Mouse (Mus musculus): ENCODE data around the gene Kcna5.

Kcna5 gene

DNA sequence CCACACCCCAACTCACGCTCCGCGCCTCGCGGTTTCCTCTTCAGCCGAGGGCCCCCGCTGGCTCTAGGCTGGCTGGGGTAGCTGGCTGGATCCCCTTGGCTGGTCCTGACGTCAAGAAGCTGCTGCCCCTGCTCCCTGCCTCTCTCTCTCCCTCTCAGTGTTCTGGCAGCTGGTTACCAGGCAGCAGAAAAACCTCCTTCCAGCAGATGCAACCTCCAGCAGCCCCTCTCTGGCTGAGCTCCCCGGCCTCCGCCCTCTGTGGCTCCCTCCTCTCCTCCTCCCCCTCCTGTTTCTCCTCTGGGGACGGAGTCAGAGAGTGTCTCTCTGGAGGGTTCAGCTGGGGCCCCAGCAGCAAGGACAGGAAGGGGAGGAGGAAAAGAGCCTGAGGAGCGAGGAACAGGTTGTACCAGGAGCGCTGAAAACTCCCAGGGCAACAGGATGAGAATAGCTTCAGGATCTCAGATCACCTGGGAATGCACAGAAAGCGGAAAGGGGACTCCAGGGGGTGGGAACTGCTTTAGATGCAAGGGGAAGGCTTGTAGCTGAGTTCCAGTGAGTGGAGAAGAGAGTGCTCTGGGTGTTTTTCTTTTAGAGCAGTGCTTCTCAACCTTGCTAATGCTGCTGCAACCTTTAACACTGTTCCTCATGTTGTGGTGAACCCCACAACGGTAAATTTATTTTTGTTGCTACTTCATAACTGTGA is at the start of gene Kcna5:
Gene Kcna5 (minus strand): TSS at position 205 of the 703 bp plus-strand sequence.
- peak; percentile 10 for DNase-seq (ENCODE audit: low spot score)

- DNase-seq (ENCODE audit: low spot score): peak; percentile 8
Observed at GRCm38 (mm10) chr6:126583075-126583474, 47.9 kb upstream of the Kcna5 start.

- no peak for DNase-seq (ENCODE audit: low spot score)
Observed at GRCm38 (mm10) chr6:126581632-126582031, 46.4 kb upstream of the Kcna5 start.

DNA sequence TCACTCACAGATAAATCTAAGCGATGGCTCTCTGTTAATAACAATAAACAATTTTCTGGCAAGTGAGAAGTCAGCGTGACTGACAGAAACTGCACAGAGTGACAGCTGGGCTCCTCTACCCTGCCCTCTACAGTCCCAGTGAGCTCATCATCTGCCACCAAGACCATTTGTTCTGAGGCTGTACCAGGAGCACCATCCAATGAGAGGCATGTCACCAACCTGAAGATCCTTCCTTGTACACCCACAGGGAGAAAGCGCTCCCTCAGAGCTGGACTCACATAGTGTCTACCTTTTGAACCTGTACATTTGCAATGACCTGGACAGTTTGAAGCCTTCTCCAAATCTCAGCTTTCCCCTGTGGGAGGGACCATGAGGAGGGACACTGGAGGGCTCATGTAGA is 45.4 kb upstream of the Kcna5 start:
- no peak for DNase-seq (ENCODE audit: low spot score)

- no peak for DNase-seq (ENCODE audit: low spot score)
Observed at GRCm38 (mm10) chr6:126577415-126577814, 42.2 kb upstream of the Kcna5 start.

DNA sequence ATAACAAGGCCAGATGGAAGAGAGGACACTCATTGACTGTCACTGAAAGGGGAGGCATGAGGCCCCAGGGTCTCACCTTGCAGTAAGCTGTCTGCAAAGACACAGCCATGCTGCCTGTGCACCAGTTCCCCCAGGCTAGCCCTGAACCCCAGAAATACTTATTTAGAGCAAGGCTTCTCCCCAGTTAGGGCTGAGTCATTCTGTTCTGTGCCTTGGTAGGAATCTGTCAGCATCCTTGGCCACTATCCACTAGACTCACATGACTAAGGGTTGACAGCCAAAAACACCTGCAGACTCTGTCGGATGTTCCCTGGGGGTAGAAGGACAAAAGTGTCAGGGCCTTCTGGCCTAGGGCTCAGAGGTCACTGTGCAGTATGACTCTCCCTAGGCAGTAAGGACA is 41.4 kb upstream of the Kcna5 start:
- no peak for DNase-seq (ENCODE audit: low spot score)

DNA sequence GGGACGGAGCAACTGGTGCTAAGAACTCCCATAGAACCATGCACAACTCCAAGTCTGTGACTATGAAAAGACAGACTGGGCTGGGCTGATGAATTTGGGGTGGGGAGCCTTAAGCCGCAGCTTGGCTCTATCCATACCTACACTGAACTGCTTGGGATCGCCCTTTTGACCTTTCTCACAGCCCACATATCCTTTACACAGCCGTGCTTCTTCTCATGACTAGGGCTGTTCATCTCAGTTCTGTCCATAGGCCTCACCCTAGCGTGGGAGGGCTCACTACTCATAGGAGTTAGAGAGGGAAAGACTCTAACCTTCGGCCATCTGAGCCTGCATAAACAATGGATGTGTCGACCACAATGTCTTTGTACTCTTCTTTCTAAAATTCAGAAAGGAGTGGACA is 39.6 kb upstream of the Kcna5 start:
- no peak for DNase-seq (ENCODE audit: low spot score)

DNA sequence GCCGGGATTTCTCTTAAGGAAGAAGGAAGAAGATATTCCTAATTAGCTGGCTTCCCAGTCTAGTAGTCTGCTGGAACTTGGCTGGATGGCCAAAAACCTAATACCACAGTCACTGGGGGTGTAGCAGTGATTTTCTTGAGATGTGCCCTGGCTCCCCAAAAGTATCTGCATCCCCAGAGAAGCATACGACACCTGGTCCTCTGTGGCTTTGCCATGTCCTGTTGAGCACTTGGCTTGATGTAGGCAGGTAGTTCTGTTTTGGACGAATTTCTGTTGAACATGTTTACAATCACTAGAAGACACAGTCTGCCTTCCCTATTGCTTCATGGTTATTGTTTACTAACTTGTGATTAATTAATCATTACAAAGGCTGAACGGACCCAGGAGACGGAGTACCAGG is 37.8 kb upstream of the Kcna5 start:
- no peak for DNase-seq (ENCODE audit: low spot score)

GRCm38 (mm10) chr6:126569809-126570208 is 34.6 kb upstream of the Kcna5 start:
- DNase-seq (ENCODE audit: low spot score): no peak

GRCm38 (mm10) chr6:126568046-126568830 is 33.0 kb upstream of the Kcna5 start:
- no peak for DNase-seq (ENCODE audit: low spot score)

GRCm38 (mm10) chr6:126567326-126567725 is 32.1 kb upstream of the Kcna5 start:
- no peak for DNase-seq (ENCODE audit: low spot score)

- DNase-seq (ENCODE audit: low spot score): no peak
Observed at GRCm38 (mm10) chr6:126564376-126564775, 29.2 kb upstream of the Kcna5 start.

DNA sequence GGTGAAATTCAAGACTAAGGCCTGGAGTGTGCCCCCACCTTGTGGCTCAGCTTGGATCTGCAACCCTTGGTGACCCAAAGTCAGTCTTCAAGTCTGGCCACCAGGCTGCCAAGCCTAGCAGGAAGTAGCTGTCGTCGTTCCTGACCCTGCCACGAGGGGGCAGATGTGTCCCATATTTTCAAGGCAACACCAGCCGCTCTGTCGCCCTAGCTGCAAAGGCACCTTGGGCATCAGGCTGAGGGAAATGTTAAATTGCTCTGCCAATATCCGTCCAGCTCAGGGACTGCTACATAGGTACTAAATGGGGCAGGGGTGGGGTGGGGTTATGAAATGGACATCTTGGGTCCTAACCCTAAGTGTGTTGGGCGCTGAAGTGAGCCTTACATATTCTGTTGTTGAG is 28.7 kb upstream of the Kcna5 start:
- DNase-seq (ENCODE audit: low spot score): peak; percentile 78

DNA sequence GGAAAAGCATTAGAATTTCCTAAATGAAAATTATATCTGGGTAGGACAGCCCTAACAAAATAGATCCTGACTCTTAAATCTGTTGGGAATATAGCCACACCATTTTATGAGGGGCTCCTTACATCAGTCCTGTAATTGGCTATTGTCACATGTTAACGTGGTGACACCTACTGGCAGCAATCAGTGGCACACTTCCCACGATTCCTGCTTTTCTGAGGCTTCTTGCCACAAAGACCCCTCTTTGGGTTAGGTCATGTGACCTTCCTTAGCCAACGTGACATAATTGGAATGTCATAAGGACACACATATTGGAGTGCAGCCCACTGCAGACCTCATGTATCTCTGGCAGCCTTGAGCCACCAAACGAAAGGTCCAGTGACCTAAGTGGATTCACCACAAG is 26.5 kb upstream of the Kcna5 start:
- no peak for DNase-seq (ENCODE audit: low spot score)

DNA sequence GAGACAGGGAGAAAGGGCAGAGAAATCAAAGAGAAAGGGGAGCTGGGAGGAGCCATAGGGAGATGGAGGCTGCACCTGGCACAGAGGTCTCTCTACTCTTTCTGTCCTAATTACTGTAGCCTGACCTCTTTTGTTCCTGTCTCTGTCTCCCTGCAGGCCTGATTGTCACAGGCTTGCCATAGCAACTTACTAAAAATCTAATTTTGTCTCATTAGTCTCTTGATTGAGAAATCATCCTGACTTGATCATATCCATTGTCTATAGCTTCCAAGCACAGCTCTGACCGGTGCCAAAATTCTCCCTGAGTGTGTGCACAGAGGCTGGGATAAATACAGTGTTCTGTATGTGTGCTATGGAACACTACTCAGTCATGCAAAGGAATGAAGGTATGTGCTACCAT is 25.5 kb upstream of the Kcna5 start:
- no peak for DNase-seq (ENCODE audit: low spot score)

- DNase-seq (ENCODE audit: low spot score): peak; percentile 12
Observed at GRCm38 (mm10) chr6:126560036-126560435, 24.8 kb upstream of the Kcna5 start.

- DNase-seq (ENCODE audit: low spot score): no peak
Observed at GRCm38 (mm10) chr6:126558276-126558675, 23.1 kb upstream of the Kcna5 start.

DNA sequence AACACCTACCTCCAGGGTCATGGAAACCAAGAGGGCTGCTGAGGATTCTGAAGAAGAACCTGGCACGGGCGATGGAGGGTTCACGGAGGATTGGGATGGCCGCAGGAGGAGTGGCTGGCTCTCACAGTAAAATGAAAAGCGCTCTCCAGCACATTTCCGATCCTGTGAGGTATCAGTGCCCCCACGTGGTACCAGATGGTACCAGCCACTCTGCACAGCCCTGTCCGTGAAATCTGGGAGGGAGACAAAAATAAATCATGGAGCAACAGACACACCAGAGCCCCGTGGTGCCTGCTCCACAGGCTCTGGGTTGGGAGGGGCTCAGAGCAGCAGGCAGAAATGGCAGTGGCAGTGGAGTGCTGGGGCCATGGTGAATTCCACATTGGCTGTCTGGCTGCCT is 18.6 kb upstream of the Kcna5 start:
- no peak for DNase-seq (ENCODE audit: low spot score)

DNA sequence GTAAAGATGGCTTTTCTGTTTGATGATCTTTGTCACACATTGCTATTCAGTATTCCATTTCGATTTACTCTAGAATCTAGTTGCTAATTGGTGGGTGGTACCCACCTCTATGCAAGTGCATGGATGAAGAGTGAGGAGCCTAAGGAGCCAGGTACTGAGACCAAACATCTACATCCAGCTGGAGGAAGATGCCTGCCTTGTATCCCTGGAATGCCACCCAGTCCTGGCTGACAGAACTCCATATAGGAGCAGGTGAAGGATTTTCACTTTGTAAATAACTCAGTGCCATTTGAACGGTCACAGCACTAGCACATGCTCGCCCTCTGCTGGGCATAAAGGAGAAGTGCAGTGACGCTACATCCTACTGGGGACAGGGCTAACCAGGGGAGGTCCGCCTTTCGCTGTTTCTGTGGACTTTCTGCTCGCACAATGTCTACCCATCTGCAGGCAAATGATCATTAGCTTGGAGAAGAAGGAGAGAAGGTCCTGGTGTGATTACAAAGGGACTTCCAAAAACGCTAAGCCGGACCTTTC is 16.7 kb upstream of the Kcna5 start:
- DNase-seq (ENCODE audit: low spot score): no peak

DNA sequence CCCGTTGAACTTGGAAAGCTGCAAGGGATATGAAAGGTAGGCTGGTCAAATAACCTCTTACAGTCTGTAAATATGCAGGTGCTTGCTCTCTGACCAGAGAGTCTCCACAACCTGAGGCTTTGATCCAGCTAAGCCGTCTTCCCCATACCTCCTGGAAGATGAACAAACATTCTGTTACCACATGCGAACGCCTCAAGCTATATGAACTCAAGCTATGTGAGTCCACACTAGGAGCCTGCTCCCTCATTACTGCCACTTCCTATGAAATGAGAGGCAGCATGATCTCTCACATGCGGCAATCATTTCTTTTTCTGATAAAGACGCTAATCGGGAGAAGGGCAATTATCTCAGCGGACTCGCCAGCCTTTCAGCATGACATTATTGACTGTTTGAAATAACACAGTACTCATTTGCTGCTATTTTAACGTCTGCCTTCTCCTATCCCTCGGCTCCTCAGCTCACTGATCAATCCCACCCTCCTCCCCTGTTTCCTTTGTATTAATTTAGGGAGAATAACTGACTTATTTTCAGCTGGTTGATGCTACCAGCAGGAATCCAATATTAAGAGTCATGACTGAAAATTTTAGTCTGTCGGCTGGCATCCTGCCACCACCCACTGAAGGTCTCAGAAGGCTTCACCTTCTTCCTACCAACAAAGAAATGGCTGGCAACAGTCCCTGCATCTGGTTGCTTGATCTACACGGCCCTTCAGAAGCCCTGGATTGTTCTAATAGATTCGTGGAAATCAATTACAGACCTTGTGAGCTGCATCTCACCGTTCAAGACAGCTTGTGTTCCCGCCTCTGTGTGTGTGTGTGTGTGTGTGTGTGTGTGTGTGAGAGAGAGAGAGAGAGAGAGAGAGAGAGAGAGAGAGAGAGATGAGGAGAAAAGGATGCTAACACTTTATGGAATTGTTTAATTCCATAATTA is 9.2 kb upstream of the Kcna5 start:
- no peak for DNase-seq (ENCODE audit: low spot score)

GRCm38 (mm10) chr6:126542724-126543123 is 7.5 kb upstream of the Kcna5 start:
- DNase-seq (ENCODE audit: low spot score): no peak

GRCm38 (mm10) chr6:126537512-126537911 is 2.3 kb upstream of the Kcna5 start:
- DNase-seq (ENCODE audit: low spot score): no peak

Measured in urinary bladder, postnatal 14 days (tissue).